Mouse (Mus musculus) lung, embryonic 15.5 days (tissue): ENCODE data around the gene Ric1. TPM values are rescaled to one million over a fixed set of nuclear protein-coding genes. Genes with fewer than 3 reads are reported as not detected.

ENCODE experiments used
- ATAC-seq: fragments of 200-750 bp; cut with Nextera tagmentation; 2 replicates; pipeline ENCODE4 v1.8.0; 2017; ENCODE audit warnings: moderate number of reproducible peaks, borderline replicate concordance; ENCODE audit not compliant: low FRiP score, low TSS enrichment; ENCODE audit errors: extremely low read depth
- H3K27ac ChIP-seq: fragments of 300-500 bp; sonication (generic); 2 replicates; pipeline ENCODE4 v1.5.1; 2015; ENCODE audit warnings: moderate library complexity, mild to moderate bottlenecking, inconsistent platforms
- H3K27me3 ChIP-seq: fragments of 300-500 bp; sonication (generic); 2 replicates; pipeline ENCODE4 v1.6.1; 2015; ENCODE audit warnings: inconsistent platforms
- H3K36me3 ChIP-seq: fragments of 300-500 bp; sonication (generic); 2 replicates; pipeline ENCODE4 v1.6.1; 2015; ENCODE audit warnings: inconsistent platforms
- H3K4me1 ChIP-seq: fragments of 300-500 bp; sonication (generic); 2 replicates; pipeline ENCODE4 v1.6.1; 2015; ENCODE audit warnings: inconsistent platforms
- H3K4me2 ChIP-seq: fragments of 300-500 bp; sonication (generic); 2 replicates; pipeline ENCODE4 v1.6.1; 2015; ENCODE audit warnings: inconsistent platforms, mild to moderate bottlenecking, moderate library complexity
- H3K4me3 ChIP-seq: fragments of 300-500 bp; sonication (generic); 2 replicates; pipeline ENCODE4 v1.5.1; 2015; ENCODE audit warnings: mild to moderate bottlenecking, inconsistent platforms
- H3K9ac ChIP-seq: fragments of 300-500 bp; sonication (generic); 2 replicates; pipeline ENCODE4 v1.6.1; 2015; ENCODE audit warnings: inconsistent platforms
- H3K9me3 ChIP-seq: fragments of 300-500 bp; sonication (generic); 2 replicates; pipeline ENCODE4 v1.6.1; 2016; ENCODE audit warnings: inconsistent platforms
- WGBS: fragments of 180-500 bp; shearing (Covaris S2); methylation state at CpG from one replicate; pipeline ENCODE4 v1.1.7; 2015; 5-methylcytosine and 5-hydroxymethylcytosine counted together
- polyA plus RNA-seq: library from polyadenylated mRNA; unstranded; fragments of >200 nt; fragmentation: Nextera tagmentation; extraction: Ambion mirVana; gene quantifications from 2 replicates; pipeline ENCODE4 v1.2.1, GENCODE M21; 2015

Ric1 gene
- polyA plus RNA-seq, 1 experiment from 2014 or later: 12.5 TPM

DNA sequence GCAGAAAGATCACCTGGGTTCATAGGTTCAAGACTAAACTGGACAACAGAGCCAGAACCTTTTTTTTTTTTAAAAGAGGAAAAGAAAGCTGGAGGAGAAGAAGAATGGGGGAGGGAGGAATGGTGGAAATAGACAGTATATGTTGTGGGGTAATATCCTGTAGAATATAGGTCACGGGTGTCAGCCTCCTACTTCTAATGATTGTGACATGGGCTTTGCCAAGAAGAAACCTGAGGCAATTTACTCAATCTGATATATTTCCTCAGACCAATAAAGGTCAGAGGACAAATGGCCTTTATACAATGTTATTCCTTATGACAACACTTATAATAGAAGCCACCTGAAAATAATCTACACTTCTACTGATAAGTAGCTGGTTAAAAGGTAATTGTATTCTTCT is 21.7 kb upstream of the Ric1 start:
- H3K9ac ChIP-seq: no peak overlapping the region
- no peak overlapping the region for H3K4me3 ChIP-seq
- no peak overlapping the region for H3K27ac ChIP-seq
- H3K9me3 ChIP-seq: no peaks in the 10 kb centered on the region
- H3K36me3 ChIP-seq: no peaks in the 10 kb centered on the region
- peaks cover 7% of the 10 kb centered on the region; the same call in 1 of the 2 replicates for H3K4me1 ChIP-seq
- WGBS: 77% methylated on average over 1 of the region's 1 CpGs
- no peak for ATAC-seq
- H3K4me2 ChIP-seq: no peak overlapping the region
- no peaks in the 10 kb centered on the region for H3K27me3 ChIP-seq

GRCm38 (mm10) chr19:29501106-29501505 is 21.0 kb upstream of the Ric1 start:
- H3K4me3 ChIP-seq: peak overlapping the region; percentile 14
- 0 out of 2 replicates have a peak overlapping the region, but pooled peaks have one; percentile 8 for H3K9ac ChIP-seq
- peaks cover 7% of the 10 kb centered on the region; the same call in 1 of the 2 replicates for H3K4me1 ChIP-seq
- no peaks in the 10 kb centered on the region for H3K9me3 ChIP-seq
- no peak for ATAC-seq
- peak overlapping the region; percentile 45 for H3K4me2 ChIP-seq
- no peaks in the 10 kb centered on the region for H3K27me3 ChIP-seq
- WGBS: 60% methylated on average over 11 of the region's 11 CpGs
- H3K27ac ChIP-seq: no peak overlapping the region
- H3K36me3 ChIP-seq: no peaks in the 10 kb centered on the region

DNA sequence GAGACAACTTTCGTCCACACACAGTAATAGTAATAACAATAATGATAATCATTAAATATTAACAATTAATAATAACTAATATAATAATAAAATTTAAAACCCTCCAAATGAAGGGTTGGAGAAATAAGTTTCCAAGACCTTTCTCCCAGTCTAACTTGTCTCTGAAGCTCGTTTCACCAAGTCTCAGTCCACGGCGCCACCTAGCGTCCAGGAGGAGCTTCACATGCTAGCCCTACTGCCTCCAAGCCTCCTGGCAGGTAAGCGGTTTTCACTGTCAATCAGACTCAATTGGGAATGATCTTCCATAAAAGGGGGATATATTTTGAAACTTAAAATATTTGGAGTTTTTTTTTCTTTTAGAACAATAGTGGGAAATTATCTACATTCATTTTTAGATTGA is 20.6 kb upstream of the Ric1 start:
- H3K4me1 ChIP-seq: peaks cover 7% of the 10 kb centered on the region; the same call in 1 of the 2 replicates
- no peak overlapping the region for H3K27ac ChIP-seq
- 0 out of 2 replicates have a peak overlapping the region, but pooled peaks have one; percentile 14 for H3K4me3 ChIP-seq
- H3K27me3 ChIP-seq: no peaks in the 10 kb centered on the region
- H3K36me3 ChIP-seq: no peaks in the 10 kb centered on the region
- H3K4me2 ChIP-seq: peak overlapping the region; percentile 45
- H3K9ac ChIP-seq: no peak overlapping the region
- H3K9me3 ChIP-seq: no peaks in the 10 kb centered on the region
- no peak for ATAC-seq
- 10% methylated on average over 6 of the region's 6 CpGs for WGBS

- WGBS: 80% methylated on average over 2 of the region's 2 CpGs
- Histone ChIP-seq H3K4me1 (peaks cover 4% of the 10 kb centered on the region; the same call in 1 of the 2 replicates), H3K36me3 (no peaks in the 10 kb centered on the region), H3K27ac (no peak overlapping the region), H3K9me3 (no peaks in the 10 kb centered on the region), H3K9ac (no peak overlapping the region), H3K4me3 (no peak overlapping the region), H3K27me3 (no peaks in the 10 kb centered on the region), H3K4me2 (no peak overlapping the region)
- no peak for ATAC-seq
Measured at GRCm38 (mm10) chr19:29504131-29504530, 18.0 kb upstream of the Ric1 start.

DNA sequence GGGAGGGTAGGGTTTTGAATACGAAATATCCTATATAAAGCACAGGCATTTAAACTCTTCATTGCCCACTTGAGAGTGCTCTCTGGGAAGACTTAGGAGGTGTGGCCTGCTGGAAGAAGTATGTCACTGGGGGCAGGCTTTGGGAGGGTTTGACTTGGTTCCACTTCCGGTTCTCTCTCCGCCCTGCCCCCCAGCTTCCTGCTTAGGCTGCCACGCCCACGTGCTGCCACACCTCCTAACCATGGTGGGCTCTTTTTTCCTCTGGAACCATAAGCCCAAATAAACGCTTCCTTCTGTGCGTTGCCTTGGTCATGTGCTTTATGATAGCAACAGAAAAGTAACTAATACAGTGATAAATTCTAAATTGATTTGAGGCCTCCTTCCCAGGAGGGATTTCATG is 16.5 kb upstream of the Ric1 start:
- H3K9me3 ChIP-seq: no peaks in the 10 kb centered on the region
- no peaks in the 10 kb centered on the region for H3K27me3 ChIP-seq
- H3K27ac ChIP-seq: no peak overlapping the region
- H3K4me2 ChIP-seq: no peak overlapping the region
- H3K36me3 ChIP-seq: no peaks in the 10 kb centered on the region
- ATAC-seq: no peak
- H3K9ac ChIP-seq: no peak overlapping the region
- peaks cover 4% of the 10 kb centered on the region; the same call in 1 of the 2 replicates for H3K4me1 ChIP-seq
- no peak overlapping the region for H3K4me3 ChIP-seq
- 72% methylated on average over 7 of the region's 7 CpGs for WGBS

- Histone ChIP-seq H3K27ac (no peak overlapping the region), H3K36me3 (no peaks in the 10 kb centered on the region), H3K4me3 (no peak overlapping the region), H3K4me1 (no peaks in the 10 kb centered on the region), H3K27me3 (no peaks in the 10 kb centered on the region), H3K9ac (no peak overlapping the region), H3K9me3 (no peaks in the 10 kb centered on the region), H3K4me2 (no peak overlapping the region)
- WGBS: 71% methylated on average over 7 of the region's 7 CpGs
- ATAC-seq: no peak
Measured at GRCm38 (mm10) chr19:29508208-29508607, 13.9 kb upstream of the Ric1 start.

- Histone ChIP-seq H3K27ac (no peak overlapping the region), H3K4me2 (no peak overlapping the region), H3K4me3 (no peak overlapping the region), H3K36me3 (no peaks in the 10 kb centered on the region), H3K9ac (no peak overlapping the region), H3K4me1 (no peaks in the 10 kb centered on the region), H3K9me3 (no peaks in the 10 kb centered on the region), H3K27me3 (no peaks in the 10 kb centered on the region)
- 85% methylated on average over 7 of the region's 7 CpGs for WGBS
- ATAC-seq: no peak
Measured at GRCm38 (mm10) chr19:29509857-29510256, 12.2 kb upstream of the Ric1 start.

DNA sequence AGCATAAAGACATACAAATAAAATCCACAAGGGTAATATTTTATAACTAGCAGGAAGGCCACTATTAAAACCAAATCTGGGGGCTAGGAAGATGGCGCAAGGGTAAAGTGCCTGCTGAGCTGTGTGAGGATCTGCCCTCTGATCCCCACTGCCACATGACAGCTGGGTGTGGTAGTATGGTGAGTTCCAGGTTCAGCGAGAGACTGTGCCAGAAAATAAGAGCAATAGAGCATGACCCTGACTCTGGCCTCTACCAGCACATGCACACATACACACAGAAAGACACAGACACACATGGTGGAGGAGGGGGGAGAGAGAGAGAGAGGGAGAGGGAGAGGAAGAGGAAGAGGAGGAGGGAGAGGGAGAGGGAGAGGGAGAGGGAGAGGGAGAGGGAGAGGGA is 10.3 kb upstream of the Ric1 start:
- ATAC-seq: no peak
- H3K4me3 ChIP-seq: no peak overlapping the region
- H3K4me2 ChIP-seq: no peak overlapping the region
- H3K4me1 ChIP-seq: no peaks in the 10 kb centered on the region
- no peak overlapping the region for H3K9ac ChIP-seq
- no peaks in the 10 kb centered on the region for H3K9me3 ChIP-seq
- H3K36me3 ChIP-seq: no peaks in the 10 kb centered on the region
- WGBS: 71% methylated on average over 2 of the region's 2 CpGs
- no peaks in the 10 kb centered on the region for H3K27me3 ChIP-seq
- no peak overlapping the region for H3K27ac ChIP-seq

DNA sequence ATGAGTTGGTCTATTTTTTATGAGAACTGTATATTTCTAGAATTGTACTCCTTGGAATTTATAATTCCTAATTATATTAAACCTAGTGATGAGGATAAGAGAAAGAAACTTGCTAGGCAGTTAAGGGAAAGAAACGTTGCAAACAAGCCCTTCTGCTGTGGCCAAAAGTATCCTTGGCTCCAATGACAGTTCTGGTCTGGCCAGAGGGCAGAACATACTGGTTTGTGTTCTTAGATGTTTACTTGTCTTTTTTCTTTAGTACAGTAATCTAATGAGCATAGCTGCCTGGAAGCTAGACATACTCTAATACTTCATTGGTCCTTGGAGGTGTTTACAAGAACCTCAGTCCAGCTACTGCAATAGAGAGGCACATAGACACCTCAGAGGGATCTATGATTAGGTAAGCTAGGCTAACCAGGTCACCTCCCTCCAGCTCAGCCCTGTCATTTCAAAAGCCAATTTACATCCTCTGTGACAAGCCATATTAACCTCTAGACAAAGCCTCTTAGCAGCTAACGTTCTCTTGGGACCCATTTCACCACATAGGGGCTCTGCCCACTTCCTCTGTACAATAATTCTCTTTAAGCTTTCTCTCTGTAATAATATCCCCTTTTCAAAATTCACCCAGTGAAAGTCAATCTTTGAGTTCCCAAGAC is 8.8 kb upstream of the Ric1 start:
- Histone ChIP-seq H3K36me3 (no peaks in the 10 kb centered on the region), H3K4me3 (no peak overlapping the region), H3K9ac (no peak overlapping the region), H3K27ac (no peak overlapping the region), H3K9me3 (no peaks in the 10 kb centered on the region), H3K4me1 (no peaks in the 10 kb centered on the region), H3K4me2 (no peak overlapping the region), H3K27me3 (no peaks in the 10 kb centered on the region)
- 50% methylated on average over 2 of the region's 2 CpGs for WGBS
- ATAC-seq: no peak

DNA sequence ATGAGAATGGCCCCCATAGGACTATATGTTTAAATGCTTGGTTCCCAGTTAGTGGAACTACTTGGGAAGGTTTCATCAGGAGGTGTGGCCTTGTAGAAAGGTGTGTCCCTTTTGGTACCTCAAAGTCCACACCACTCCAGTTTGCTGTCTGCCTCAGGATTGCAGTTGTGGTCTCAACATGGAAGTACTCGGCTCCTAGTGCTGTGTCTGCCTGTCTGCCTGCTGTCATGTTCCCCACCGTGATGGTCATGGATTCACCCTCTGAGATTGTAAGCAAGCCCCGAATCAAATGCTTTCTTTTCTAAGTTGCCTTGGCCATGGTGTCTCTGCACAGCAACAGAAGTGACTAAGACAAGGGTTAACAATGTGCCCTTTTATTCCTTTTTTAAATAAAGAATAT is 8.0 kb upstream of the Ric1 start:
- Histone ChIP-seq H3K4me1 (no peaks in the 10 kb centered on the region), H3K9me3 (no peaks in the 10 kb centered on the region), H3K9ac (no peak overlapping the region), H3K27me3 (no peaks in the 10 kb centered on the region), H3K36me3 (no peaks in the 10 kb centered on the region), H3K4me2 (no peak overlapping the region), H3K4me3 (no peak overlapping the region), H3K27ac (no peak overlapping the region)
- 86% methylated on average over 3 of the region's 3 CpGs for WGBS
- no peak for ATAC-seq

- Histone ChIP-seq H3K4me1 (no peaks in the 10 kb centered on the region), H3K4me2 (no peak overlapping the region), H3K9ac (no peak overlapping the region), H3K27ac (no peak overlapping the region), H3K27me3 (no peaks in the 10 kb centered on the region), H3K36me3 (no peaks in the 10 kb centered on the region), H3K9me3 (no peaks in the 10 kb centered on the region), H3K4me3 (no peak overlapping the region)
- ATAC-seq: no peak
- WGBS: 89% methylated on average over 3 of the region's 3 CpGs
Measured at GRCm38 (mm10) chr19:29515386-29515785, 6.7 kb upstream of the Ric1 start.

DNA sequence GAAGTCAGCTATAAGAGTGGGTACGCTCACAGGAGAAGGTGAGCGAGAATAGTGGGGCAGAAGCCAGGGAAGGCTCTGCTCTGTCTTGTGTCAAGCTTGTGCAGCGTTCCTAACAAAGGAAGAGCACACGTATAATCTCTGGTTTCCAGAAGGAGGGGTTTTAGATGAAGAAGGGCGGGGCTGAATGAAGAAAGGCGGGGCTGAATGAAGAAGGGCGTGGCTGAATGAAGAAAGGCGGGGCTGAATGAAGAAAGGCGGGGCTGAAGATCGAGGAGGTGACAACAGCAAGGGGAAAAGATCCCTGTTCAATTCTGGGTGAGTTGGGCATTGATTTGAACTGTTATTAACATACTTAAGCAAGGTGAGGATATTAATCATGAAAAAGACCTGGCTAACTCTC is 6.1 kb upstream of the Ric1 start:
- WGBS: 70% methylated on average over 10 of the region's 10 CpGs
- Histone ChIP-seq H3K27me3 (no peaks in the 10 kb centered on the region), H3K4me2 (no peak overlapping the region), H3K36me3 (no peaks in the 10 kb centered on the region), H3K9me3 (no peaks in the 10 kb centered on the region), H3K27ac (no peak overlapping the region), H3K4me1 (0 out of 2 replicates have a peak, but pooled peaks cover under 1% of the 10 kb centered on the region), H3K4me3 (no peak overlapping the region), H3K9ac (no peak overlapping the region)
- no peak for ATAC-seq

- Histone ChIP-seq H3K4me1 (0 out of 2 replicates have a peak, but pooled peaks cover 4% of the 10 kb centered on the region), H3K27me3 (no peaks in the 10 kb centered on the region), H3K9me3 (no peaks in the 10 kb centered on the region), H3K36me3 (no peaks in the 10 kb centered on the region), H3K9ac (no peak overlapping the region), H3K4me2 (no peak overlapping the region), H3K4me3 (no peak overlapping the region), H3K27ac (no peak overlapping the region)
- no peak for ATAC-seq
- 84% methylated on average over 7 of the region's 7 CpGs for WGBS
Measured at GRCm38 (mm10) chr19:29518409-29518808, 3.7 kb upstream of the Ric1 start.
